Mouse (Mus musculus): ENCODE measurements at regions not wholly inside any gene's neighbourhood (a gene's known extent, or its start where the extent isn't known, plus 50 kb on each side); places are given as distances from the start of the nearest gene placed in this dataset.

GRCm38 (mm10) chr8:116243493-116243892 lies 261.3 kb upstream of the Dynlrb2 start:
- no peak overlapping the region for H3K27ac ChIP-seq
- H3K9me3 ChIP-seq, result no peaks in the 10 kb centered on the region
- no peak overlapping the region for H3K4me3 ChIP-seq
- WGBS, result 55% methylated on average over 8 of the region's 8 CpGs
- H3K36me3 ChIP-seq, result no peaks in the 10 kb centered on the region
- H3K4me1 ChIP-seq, result peaks cover 8% of the 10 kb centered on the region
- no peak overlapping the region for H3K4me2 ChIP-seq
- no peak for ATAC-seq (ENCODE audit: borderline replicate concordance, extremely low read depth, low FRiP score, low TSS enrichment)
- no peaks in the 10 kb centered on the region for H3K27me3 ChIP-seq
- no peak overlapping the region for H3K9ac ChIP-seq

GRCm38 (mm10) chr8:116242972-116243371 lies 261.8 kb upstream of the Dynlrb2 start:
- Histone ChIP-seq H3K4me3 (no peak overlapping the region), H3K9me3 (no peaks in the 10 kb centered on the region), H3K4me1 (peaks cover 11% of the 10 kb centered on the region), H3K27ac (no peak overlapping the region), H3K36me3 (no peaks in the 10 kb centered on the region), H3K9ac (no peak overlapping the region), H3K27me3 (no peaks in the 10 kb centered on the region), H3K4me2 (no peak overlapping the region)
- no peak for ATAC-seq (ENCODE audit: borderline replicate concordance, extremely low read depth, low FRiP score, low TSS enrichment)
- 69% methylated on average over 5 of the region's 5 CpGs for WGBS

GRCm38 (mm10) chr8:116241987-116242242 lies 262.9 kb upstream of the Dynlrb2 start:
- no peak for ATAC-seq (ENCODE audit: borderline replicate concordance, extremely low read depth, low FRiP score, low TSS enrichment)
- no peak overlapping the region for H3K4me2 ChIP-seq
- H3K27me3 ChIP-seq, result no peaks in the 10 kb centered on the region
- no peak overlapping the region for H3K9ac ChIP-seq
- no peaks in the 10 kb centered on the region for H3K9me3 ChIP-seq
- no peaks in the 10 kb centered on the region for H3K36me3 ChIP-seq
- H3K4me1 ChIP-seq, result peaks cover 22% of the 10 kb centered on the region
- no peak overlapping the region for H3K27ac ChIP-seq
- no peak overlapping the region for H3K4me3 ChIP-seq
- WGBS, result 92% methylated on average over 5 of the region's 5 CpGs

- no peak overlapping the region for H3K4me2 ChIP-seq
- no peak for ATAC-seq (ENCODE audit: borderline replicate concordance, extremely low read depth, low FRiP score, low TSS enrichment)
- H3K27me3 ChIP-seq, result no peaks in the 10 kb centered on the region
- no peak overlapping the region for H3K27ac ChIP-seq
- 85% methylated on average over 11 of the region's 11 CpGs for WGBS
- H3K4me1 ChIP-seq, result peaks cover 22% of the 10 kb centered on the region
- no peak overlapping the region for H3K4me3 ChIP-seq
- no peaks in the 10 kb centered on the region for H3K9me3 ChIP-seq
- H3K36me3 ChIP-seq, result no peaks in the 10 kb centered on the region
- no peak overlapping the region for H3K9ac ChIP-seq
Observed at GRCm38 (mm10) chr8:116241146-116241986, 263.4 kb upstream of the Dynlrb2 start.

GRCm38 (mm10) chr8:116238670-116239069 lies 266.1 kb upstream of the Dynlrb2 start:
- Histone ChIP-seq H3K9ac (no peak overlapping the region), H3K27me3 (no peaks in the 10 kb centered on the region), H3K4me2 (no peak overlapping the region), H3K9me3 (no peaks in the 10 kb centered on the region), H3K4me1 (peaks cover 22% of the 10 kb centered on the region), H3K4me3 (no peak overlapping the region), H3K27ac (no peak overlapping the region), H3K36me3 (no peaks in the 10 kb centered on the region)
- ATAC-seq (ENCODE audit: borderline replicate concordance, extremely low read depth, low FRiP score, low TSS enrichment), result no peak
- WGBS, result 92% methylated on average over 1 of the region's 1 CpGs

- H3K9me3 ChIP-seq, result no peaks in the 10 kb centered on the region
- H3K27ac ChIP-seq, result peak overlapping the region; percentile 1; the same call in 1 of the 2 replicates
- no peaks in the 10 kb centered on the region for H3K36me3 ChIP-seq
- no peak overlapping the region for H3K4me3 ChIP-seq
- no peak overlapping the region for H3K4me2 ChIP-seq
- WGBS, result 44% methylated on average over 3 of the region's 3 CpGs
- H3K4me1 ChIP-seq, result peaks cover 14% of the 10 kb centered on the region
- ATAC-seq (ENCODE audit: borderline replicate concordance, extremely low read depth, low FRiP score, low TSS enrichment), result no peak
- H3K9ac ChIP-seq, result no peak overlapping the region
- H3K27me3 ChIP-seq, result no peaks in the 10 kb centered on the region
Observed at GRCm38 (mm10) chr8:116237561-116238100, 267.1 kb upstream of the Dynlrb2 start.

- Histone ChIP-seq H3K4me2 (peak overlapping the region; percentile 3; the same call in 1 of the 2 replicates), H3K27ac (peak overlapping the region; percentile 78), H3K4me1 (peaks cover 14% of the 10 kb centered on the region), H3K27me3 (no peaks in the 10 kb centered on the region), H3K9ac (no peak overlapping the region), H3K36me3 (no peaks in the 10 kb centered on the region), H3K4me3 (no peak overlapping the region), H3K9me3 (no peaks in the 10 kb centered on the region)
- peak; percentile 91 for ATAC-seq (ENCODE audit: borderline replicate concordance, extremely low read depth, low FRiP score, low TSS enrichment)
- WGBS, result 9% methylated on average over 5 of the region's 5 CpGs
Observed at GRCm38 (mm10) chr8:116229654-116230136, 275.1 kb upstream of the Dynlrb2 start.

GRCm38 (mm10) chr8:116227003-116227402 lies 277.8 kb upstream of the Dynlrb2 start:
- ATAC-seq (ENCODE audit: borderline replicate concordance, extremely low read depth, low FRiP score, low TSS enrichment), result no peak
- WGBS, result 86% methylated on average over 11 of the region's 11 CpGs

GRCm38 (mm10) chr8:116223235-116223634 lies 281.5 kb upstream of the Dynlrb2 start:
- no peak overlapping the region for H3K4me2 ChIP-seq
- no peaks in the 10 kb centered on the region for H3K4me1 ChIP-seq
- no peak; the same call in 1 of the 2 replicates for ATAC-seq (ENCODE audit: borderline replicate concordance, extremely low read depth, low FRiP score, low TSS enrichment)
- H3K27me3 ChIP-seq, result no peaks in the 10 kb centered on the region
- no peak overlapping the region for H3K9ac ChIP-seq
- H3K36me3 ChIP-seq, result no peaks in the 10 kb centered on the region
- no peaks in the 10 kb centered on the region for H3K9me3 ChIP-seq
- WGBS, result 88% methylated on average over 2 of the region's 2 CpGs
- H3K27ac ChIP-seq, result no peak overlapping the region
- H3K4me3 ChIP-seq, result no peak overlapping the region

More at GRCm38 (mm10) chr8:116227003-116227402, 277.8 kb upstream of the Dynlrb2 start:
- Histone ChIP-seq H3K4me3 (no peak overlapping the region), H3K4me2 (no peak overlapping the region), H3K27me3 (no peaks in the 10 kb centered on the region), H3K36me3 (no peaks in the 10 kb centered on the region), H3K9me3 (no peaks in the 10 kb centered on the region), H3K27ac (no peak overlapping the region), H3K9ac (no peak overlapping the region), H3K4me1 (peaks cover 14% of the 10 kb centered on the region)

GRCm38 (mm10) chr8:116215909-116216308 lies 288.9 kb upstream of the Dynlrb2 start:
- 38% methylated on average over 5 of the region's 5 CpGs for WGBS
- no peak overlapping the region for H3K4me2 ChIP-seq
- no peak overlapping the region for H3K4me3 ChIP-seq
- no peak for ATAC-seq (ENCODE audit: borderline replicate concordance, extremely low read depth, low FRiP score, low TSS enrichment)
- no peaks in the 10 kb centered on the region for H3K36me3 ChIP-seq
- H3K27me3 ChIP-seq, result no peaks in the 10 kb centered on the region
- H3K9me3 ChIP-seq, result no peaks in the 10 kb centered on the region
- peaks cover 7% of the 10 kb centered on the region for H3K4me1 ChIP-seq
- no peak overlapping the region for H3K9ac ChIP-seq
- H3K27ac ChIP-seq, result no peak overlapping the region

GRCm38 (mm10) chr8:116215286-116215860 lies 289.4 kb upstream of the Dynlrb2 start:
- no peak overlapping the region for H3K4me2 ChIP-seq
- peaks cover 7% of the 10 kb centered on the region for H3K4me1 ChIP-seq
- no peak overlapping the region for H3K9ac ChIP-seq
- peak; percentile 8; the same call in 1 of the 2 replicates for ATAC-seq (ENCODE audit: borderline replicate concordance, extremely low read depth, low FRiP score, low TSS enrichment)
- no peaks in the 10 kb centered on the region for H3K9me3 ChIP-seq
- H3K36me3 ChIP-seq, result no peaks in the 10 kb centered on the region
- no peak overlapping the region for H3K4me3 ChIP-seq
- H3K27ac ChIP-seq, result no peak overlapping the region
- no peaks in the 10 kb centered on the region for H3K27me3 ChIP-seq
- 25% methylated on average over 5 of the region's 5 CpGs for WGBS

GRCm38 (mm10) chr8:116203631-116204030 lies 301.1 kb upstream of the Dynlrb2 start:
- Histone ChIP-seq H3K36me3 (no peaks in the 10 kb centered on the region), H3K9me3 (no peaks in the 10 kb centered on the region), H3K4me3 (no peak overlapping the region), H3K4me2 (no peak overlapping the region), H3K27me3 (no peaks in the 10 kb centered on the region), H3K4me1 (peaks cover 4% of the 10 kb centered on the region; the same call in 1 of the 2 replicates), H3K9ac (no peak overlapping the region), H3K27ac (no peak overlapping the region)
- ATAC-seq (ENCODE audit: borderline replicate concordance, extremely low read depth, low FRiP score, low TSS enrichment), result no peak
- 47% methylated on average over 2 of the region's 2 CpGs for WGBS
